Mouse (Mus musculus) erythroid progenitor cell, adult 5-6 weeks (primary cell): ENCODE measurements around the gene Tfap2b. TPM values are rescaled to one million over a fixed set of nuclear protein-coding genes. Genes with fewer than 3 reads are reported as not detected.

Experiments
- ATAC-seq: replicated peaks from 2 replicates; pipeline ENCODE4 v1.8.0; 2016; ENCODE audit warnings: moderate number of reproducible peaks, mild to moderate bottlenecking, moderate TSS enrichment, inconsistent platforms; ENCODE audit not compliant: poor library complexity, low FRiP score, severe bottlenecking
- total RNA-seq, 2 experiments: library from RNA; stranded (forward) in 1 of 2; stranded (reverse) in 1 of 2; fragments of 150-400 nt in 1 of 2; fragments of 186-747, 209-891 nt in 1 of 2; gene quantifications; 2 replicates each; pipeline versions ENCODE4 v1.2.3 to v1.2.4; 2015 to 2017; ENCODE audit warnings: low replicate concordance in 2 of 2

Gene Tfap2b
- total RNA-seq, 2 experiments from 2014 or later: not detected

- ATAC-seq: no peak
These were observed 22.9 kb downstream of the Tfap2b start for GRCm38 (mm10) chr1:19231574-19232080.

GRCm38 (mm10) chr1:19232743-19233142 lies 24.0 kb downstream of the Tfap2b start:
- no peak for ATAC-seq

- ATAC-seq: no peak
These were observed 25.1 kb downstream of the Tfap2b start for GRCm38 (mm10) chr1:19233857-19234256.

GRCm38 (mm10) chr1:19234432-19235205 lies 25.9 kb downstream of the Tfap2b start:
- no peak for ATAC-seq

- no peak for ATAC-seq
These were observed 27.3 kb downstream of the Tfap2b start for GRCm38 (mm10) chr1:19236051-19236450.

GRCm38 (mm10) chr1:19236591-19236990 lies 27.9 kb downstream of the Tfap2b start:
- no peak for ATAC-seq

GRCm38 (mm10) chr1:19237061-19237460 lies 28.3 kb downstream of the Tfap2b start:
- no peak for ATAC-seq

GRCm38 (mm10) chr1:19237721-19238410 lies 29.2 kb downstream of the Tfap2b start:
- ATAC-seq: no peak

- no peak for ATAC-seq
These were observed 31.3 kb downstream of the Tfap2b start for GRCm38 (mm10) chr1:19240054-19240453.

- no peak for ATAC-seq
These were observed 32.6 kb downstream of the Tfap2b start for GRCm38 (mm10) chr1:19241316-19241715.

- no peak for ATAC-seq
These were observed 33.3 kb downstream of the Tfap2b start for GRCm38 (mm10) chr1:19242021-19242420.

- no peak for ATAC-seq
These were observed 36.3 kb downstream of the Tfap2b start for GRCm38 (mm10) chr1:19245032-19245431.

GRCm38 (mm10) chr1:19251286-19251685 lies 42.6 kb downstream of the Tfap2b start:
- ATAC-seq: no peak

- ATAC-seq: no peak
These were observed 60.9 kb downstream of the Tfap2b start for GRCm38 (mm10) chr1:19269596-19269995.

Other genes starting within 250 kb of the Tfap2b start
- gene Tfap2d, start 105.9 kb upstream of the Tfap2b start, total RNA-seq (2015; ENCODE audit: low replicate concordance): not detected in 2 replicates
- gene Tfap2d, start 105.9 kb upstream of the Tfap2b start, total RNA-seq (2017; ENCODE audit: low replicate concordance): not detected in 2 replicates